Mouse (Mus musculus) cerebellum, adult 2 months (tissue): ENCODE results near the gene Csrnp3.

Experiments used
- CTCF ChIP-seq: fragments of 200-500 bp; IDR thresholded peaks from 2 replicates; pipeline ENCODE4 v1.5.1; 2011; ENCODE audit warnings: low read depth, mild to moderate bottlenecking, control low read depth, low read length, moderate library complexity, borderline replicate concordance; ENCODE audit not compliant: insufficient read depth
- POLR2A ChIP-seq: fragments of 200-500 bp; IDR thresholded peaks from 2 replicates; pipeline ENCODE4 v1.6.1; 2011; ENCODE audit warnings: low read length, control low read depth, borderline replicate concordance; ENCODE audit not compliant: insufficient read depth

DNA sequence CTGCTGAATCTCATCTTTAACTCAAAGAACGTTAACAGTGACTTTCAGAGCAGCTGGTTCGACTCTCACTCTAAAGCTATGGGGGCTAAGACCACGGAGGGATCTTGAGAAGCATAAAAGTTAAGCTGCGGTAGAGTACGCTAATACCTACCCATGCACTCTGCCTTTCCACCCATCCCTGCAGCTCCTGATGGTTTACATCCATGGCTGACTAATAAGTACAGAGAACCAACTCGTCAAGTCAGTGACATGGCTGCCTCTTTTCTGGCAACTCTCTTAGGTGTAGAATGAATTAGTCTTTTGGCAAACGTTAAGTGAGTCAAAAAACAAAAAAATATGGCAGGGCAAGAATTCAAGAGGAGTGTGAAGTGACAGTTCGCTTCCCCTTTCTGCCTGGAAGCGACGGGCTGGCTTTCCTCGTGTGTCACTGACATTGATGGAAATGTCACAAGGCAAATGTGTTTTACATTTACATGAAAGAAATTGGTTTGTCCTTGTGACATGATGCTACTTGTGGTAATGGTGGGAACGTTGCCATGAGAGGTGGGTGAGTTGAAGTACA is 19.3 kb downstream of the Csrnp3 start:
- TF ChIP-seq CTCF, result no peak
- no peak for TF ChIP-seq POLR2A
